Mouse (Mus musculus) ES-Bruce4 (cell line): ENCODE data around the gene Gk. TPM values are rescaled to one million over a fixed set of nuclear protein-coding genes. Genes with fewer than 3 reads are reported as not detected.

Experiments used
- H3K27ac ChIP-seq: 2 replicates; pipeline ENCODE4 v1.5.1; 2012; ENCODE audit warnings: low read length, inconsistent platforms; ENCODE audit not compliant: insufficient read depth
- H3K27me3 ChIP-seq: 2 replicates; pipeline ENCODE4 v1.6.1; 2012; ENCODE audit warnings: mild to moderate bottlenecking, low read length, inconsistent platforms; ENCODE audit not compliant: control insufficient read depth, poor library complexity, insufficient read depth, severe bottlenecking
- H3K36me3 ChIP-seq: 2 replicates; pipeline ENCODE4 v1.6.1; 2012; ENCODE audit warnings: inconsistent platforms, mild to moderate bottlenecking, low read length, moderate library complexity; ENCODE audit not compliant: control insufficient read depth, poor library complexity, insufficient read depth, severe bottlenecking
- H3K4me1 ChIP-seq: one replicate; pipeline ENCODE4 v1.8.1; 2011; ENCODE audit warnings: low read length; ENCODE audit not compliant: control insufficient read depth, insufficient read depth
- H3K4me3 ChIP-seq: 2 replicates; pipeline ENCODE4 v1.5.1; 2011; ENCODE audit warnings: low read depth, mild to moderate bottlenecking, low read length
- H3K9ac ChIP-seq: 2 replicates; pipeline ENCODE4 v1.6.1; 2012; ENCODE audit warnings: low read depth, mild to moderate bottlenecking, inconsistent platforms; ENCODE audit not compliant: poor library complexity, severe bottlenecking
- H3K9me3 ChIP-seq: replicated peaks from 2 replicates; pipeline ENCODE4 v1.6.1; 2012; ENCODE audit warnings: mild to moderate bottlenecking, low read length, inconsistent platforms; ENCODE audit not compliant: control insufficient read depth, poor library complexity, insufficient read depth, severe bottlenecking
- CTCF ChIP-seq: IDR thresholded peaks from one replicate; pipeline ENCODE4 v1.8.1; 2011; ENCODE audit warnings: low read depth, low read length
- EP300 ChIP-seq: IDR thresholded peaks from 2 replicates; pipeline ENCODE4 v1.6.1; 2011; ENCODE audit warnings: low read depth, low read length; ENCODE audit not compliant: insufficient read depth
- POLR2A ChIP-seq: IDR thresholded peaks from one replicate; pipeline ENCODE4 v1.8.1; 2011; ENCODE audit warnings: low read length; ENCODE audit not compliant: insufficient read depth
- polyA plus RNA-seq: library from polyadenylated mRNA; stranded (reverse); fragments of >200 nt; gene quantifications from 2 replicates; pipeline ENCODE4 v1.2.4, GENCODE M21; 2011; ENCODE audit warnings: low read depth; ENCODE audit not compliant: missing spikeins, insufficient read depth, insufficient read length

Gk gene
- polyA plus RNA-seq, 1 experiment = 9.8 TPM

DNA sequence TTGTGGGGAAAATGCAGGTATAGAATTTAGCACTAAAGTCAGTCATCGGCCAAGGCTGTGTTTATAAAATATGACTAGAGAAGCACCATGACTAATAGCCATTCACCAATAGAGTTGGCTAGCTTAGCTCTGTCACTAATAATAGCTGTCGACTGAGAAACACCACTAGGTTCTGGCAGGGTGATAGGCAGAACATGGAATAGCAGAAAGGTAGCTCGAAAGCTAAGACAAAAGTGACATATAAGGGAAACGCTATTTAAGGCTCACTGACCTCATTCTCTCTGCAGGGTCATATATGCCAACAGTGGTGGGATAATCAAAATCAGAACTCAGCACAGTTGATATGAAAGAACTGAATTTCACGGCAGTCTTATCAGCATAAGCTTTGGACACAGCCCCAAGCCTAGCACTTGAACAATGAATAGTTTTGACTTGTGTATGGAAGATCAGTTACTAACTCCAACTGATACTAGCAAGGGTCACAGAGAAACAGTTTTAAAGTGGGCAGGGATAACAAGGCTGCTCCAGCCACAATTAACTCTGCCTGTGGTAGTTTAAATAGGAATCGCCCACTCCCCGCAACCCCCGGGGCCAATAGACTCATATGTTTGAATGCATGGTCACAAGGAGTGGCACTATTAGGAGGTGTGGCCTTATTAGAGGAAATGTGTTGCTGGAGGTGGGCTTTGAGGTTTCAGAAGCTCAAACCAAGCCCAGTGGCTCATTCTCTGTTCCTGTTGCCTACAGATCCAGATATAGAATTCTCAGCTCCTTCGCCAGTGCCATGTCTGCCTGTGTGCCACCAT, 45.3 kb downstream of the Gk start:
- no peak overlapping the region for H3K4me3 ChIP-seq
- TF ChIP-seq POLR2A (no peak), EP300 (no peak), CTCF (no peak)

DNA sequence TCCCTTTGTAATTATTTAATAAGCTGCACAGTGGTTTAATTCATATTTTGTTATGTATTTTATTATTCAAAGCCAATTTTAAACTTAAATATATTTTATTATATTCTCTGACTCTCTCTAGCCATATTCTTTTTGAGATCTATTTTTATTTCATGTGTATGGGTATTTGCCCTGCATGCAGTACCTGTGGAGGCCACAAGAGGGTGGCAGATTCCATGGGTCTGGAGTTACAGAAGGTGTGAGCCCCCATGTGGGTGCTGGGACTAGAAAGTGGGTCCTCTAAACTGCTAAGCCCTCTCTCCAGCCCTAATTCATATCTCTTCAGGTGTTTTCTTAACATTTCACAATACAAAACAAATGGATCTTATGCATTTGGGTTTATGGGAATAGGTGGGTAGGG, 55.4 kb downstream of the Gk start:
- H3K27me3 ChIP-seq = no peaks in the 10 kb centered on the region
- no peaks in the 10 kb centered on the region for H3K4me1 ChIP-seq
- H3K9ac ChIP-seq = no peak overlapping the region
- TF ChIP-seq CTCF = peak; percentile 46
- no peak for TF ChIP-seq POLR2A
- H3K36me3 ChIP-seq = no peaks in the 10 kb centered on the region
- H3K27ac ChIP-seq = no peak overlapping the region
- no peaks in the 10 kb centered on the region for H3K9me3 ChIP-seq
- no peak overlapping the region for H3K4me3 ChIP-seq

More for the DNA sequence above, 45.3 kb downstream of the Gk start:
- Histone ChIP-seq H3K36me3 (no peaks in the 10 kb centered on the region), H3K9ac (no peak overlapping the region), H3K4me1 (no peaks in the 10 kb centered on the region), H3K27me3 (no peaks in the 10 kb centered on the region), H3K9me3 (no peaks in the 10 kb centered on the region), H3K27ac (no peak overlapping the region)

DNA sequence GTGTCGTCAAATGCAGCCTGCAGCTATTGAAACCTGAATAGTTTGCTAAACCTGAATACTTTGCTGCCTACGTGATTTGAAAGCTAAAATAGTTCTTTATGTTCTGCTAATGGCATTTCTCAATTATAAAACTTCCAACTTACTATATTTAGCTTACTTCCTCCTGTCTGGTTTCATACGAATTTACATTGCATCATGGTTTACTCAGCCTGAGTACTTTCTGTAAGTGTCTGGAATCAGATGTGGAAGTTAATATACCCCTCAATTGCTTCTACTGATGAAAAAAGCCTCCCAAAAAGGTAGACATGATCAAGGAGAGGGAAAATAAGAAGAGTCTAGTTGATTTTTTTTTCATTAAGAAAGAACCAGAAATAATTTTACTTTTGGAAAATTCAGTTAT, 66.2 kb downstream of the Gk start:
- no peaks in the 10 kb centered on the region for H3K36me3 ChIP-seq
- H3K4me1 ChIP-seq = no peaks in the 10 kb centered on the region
- H3K27me3 ChIP-seq = no peaks in the 10 kb centered on the region
- no peak overlapping the region for H3K27ac ChIP-seq
- no peak overlapping the region for H3K4me3 ChIP-seq
- no peak overlapping the region for H3K9ac ChIP-seq
- TF ChIP-seq POLR2A = no peak
- TF ChIP-seq CTCF = no peak
- no peaks in the 10 kb centered on the region for H3K9me3 ChIP-seq

DNA sequence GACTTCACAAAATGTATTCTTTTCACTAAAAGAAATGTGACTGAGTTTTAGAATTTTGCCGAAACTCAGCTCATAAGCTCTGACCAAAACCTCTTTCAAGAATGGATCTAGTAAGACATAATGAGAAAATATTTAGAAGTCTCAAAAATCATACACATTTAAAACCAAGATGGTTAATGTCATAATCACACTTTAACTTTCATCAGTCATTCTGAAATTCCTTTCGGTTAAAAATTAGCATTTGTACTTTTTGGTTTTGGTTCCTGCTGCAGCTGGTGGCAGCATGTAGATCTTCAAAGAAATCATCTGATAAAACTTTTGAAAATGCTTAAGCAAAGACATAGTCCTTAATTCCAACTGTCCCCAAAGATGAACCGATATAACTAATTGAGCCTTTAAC, 70.9 kb downstream of the Gk start:
- H3K36me3 ChIP-seq = no peaks in the 10 kb centered on the region
- H3K27ac ChIP-seq = no peak overlapping the region
- H3K4me3 ChIP-seq = no peak overlapping the region
- H3K9ac ChIP-seq = no peak overlapping the region
- no peaks in the 10 kb centered on the region for H3K4me1 ChIP-seq
- no peaks in the 10 kb centered on the region for H3K27me3 ChIP-seq
- H3K9me3 ChIP-seq = no peaks in the 10 kb centered on the region
- TF ChIP-seq CTCF (no peak), POLR2A (no peak), EP300 (no peak)

DNA sequence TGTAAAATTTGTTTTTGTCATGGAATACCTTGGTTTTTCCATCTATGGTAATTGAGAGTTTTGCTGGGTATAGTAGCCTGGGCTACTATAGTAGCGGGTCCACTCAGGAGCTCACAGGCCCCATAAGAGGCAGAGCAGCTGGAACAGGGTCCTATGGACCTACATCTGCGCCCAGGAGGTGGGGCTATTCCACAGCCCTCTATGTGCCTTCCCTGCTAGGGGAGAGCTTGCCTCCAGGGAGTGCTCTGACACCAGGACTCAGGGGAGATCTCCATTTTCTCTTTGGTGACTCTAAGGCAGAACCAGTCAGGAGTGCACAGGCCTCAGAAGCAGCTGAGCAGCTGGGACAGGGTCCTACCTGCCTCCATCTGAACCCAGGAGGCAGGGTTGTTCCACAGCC, 92.9 kb downstream of the Gk start:
- Histone ChIP-seq H3K27ac (no peak overlapping the region), H3K36me3 (no peaks in the 10 kb centered on the region), H3K9ac (no peak overlapping the region), H3K4me3 (no peak overlapping the region), H3K27me3 (no peaks in the 10 kb centered on the region), H3K9me3 (no peaks in the 10 kb centered on the region), H3K4me1 (no peaks in the 10 kb centered on the region)
- TF ChIP-seq POLR2A (no peak), CTCF (peak; percentile 9)

DNA sequence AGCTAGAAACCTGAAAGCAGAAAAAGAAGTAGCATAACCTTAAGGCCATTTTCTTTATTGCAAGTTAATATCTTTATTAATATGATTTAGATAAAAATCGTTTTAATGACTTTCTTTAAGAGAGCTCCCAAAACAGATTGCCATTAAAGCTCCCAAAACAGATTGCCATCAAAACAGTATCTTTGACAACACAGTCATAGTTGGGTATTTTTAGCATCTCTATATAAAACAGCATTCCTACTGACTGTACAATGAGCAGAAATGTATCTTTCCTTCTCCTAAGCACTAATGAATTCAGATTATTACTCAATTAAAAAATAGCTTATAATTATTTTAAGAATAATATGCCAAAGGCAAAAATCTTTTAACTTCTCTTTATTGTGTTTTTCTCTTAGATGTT, 94.5 kb downstream of the Gk start:
- no peak overlapping the region for H3K27ac ChIP-seq
- H3K4me3 ChIP-seq = no peak overlapping the region
- no peaks in the 10 kb centered on the region for H3K27me3 ChIP-seq
- no peak overlapping the region for H3K9ac ChIP-seq
- no peaks in the 10 kb centered on the region for H3K9me3 ChIP-seq
- H3K36me3 ChIP-seq = no peaks in the 10 kb centered on the region
- TF ChIP-seq POLR2A (no peak), CTCF (no peak), EP300 (no peak)
- H3K4me1 ChIP-seq = no peaks in the 10 kb centered on the region
